Mouse (Mus musculus) megakaryocyte, embryonic 14.5 days (primary cell): ENCODE data around the gene Slc43a1.

Experiments
- FLI1 ChIP-seq: IDR thresholded peaks from 2 replicates; pipeline ENCODE4 v1.6.1; 2012; ENCODE audit warnings: low read length, inconsistent platforms, mixed read lengths
- GATA1 ChIP-seq: IDR thresholded peaks from 3 replicates; pipeline ENCODE4 v1.6.1; 2012; ENCODE audit warnings: mixed read lengths, low read length, inconsistent platforms, borderline replicate concordance

DNA sequence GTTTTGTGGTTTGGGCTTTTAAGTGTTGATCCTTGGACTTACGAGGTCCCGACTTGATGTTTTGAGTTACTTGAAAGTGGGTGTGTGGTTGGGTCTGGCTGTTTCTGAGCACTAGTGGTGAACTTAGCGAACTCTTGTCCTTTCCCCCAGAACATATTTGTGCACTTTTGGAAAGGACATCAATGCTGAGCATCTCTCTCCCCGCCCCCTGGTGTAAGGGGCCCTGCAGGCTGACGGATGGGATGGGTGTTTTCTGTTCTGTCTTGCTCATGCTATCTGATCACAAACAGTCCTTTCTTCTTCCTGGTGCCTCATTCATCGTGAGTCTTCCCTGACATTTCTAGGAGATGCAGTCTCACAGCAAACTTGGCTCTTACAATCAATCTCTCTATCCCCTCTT, 5.0 kb downstream of the Slc43a1 start:
- TF ChIP-seq GATA1: no peak
- no peak for TF ChIP-seq FLI1
